Mouse (Mus musculus): ENCODE measurements around the gene Mtch1. TPM values are rescaled to one million over a fixed set of nuclear protein-coding genes. Genes with fewer than 3 reads are reported as not detected.

The Mtch1 gene
- polyA plus RNA-seq, 1 experiment from 2014 or later: 533 TPM

- no peak overlapping the region for H3K4me3 ChIP-seq (replicated peaks; ENCODE audit: low read depth, low read length)
Measured at GRCm38 (mm10) chr17:29388978-29389377, 41.2 kb upstream of the Mtch1 start.

DNA sequence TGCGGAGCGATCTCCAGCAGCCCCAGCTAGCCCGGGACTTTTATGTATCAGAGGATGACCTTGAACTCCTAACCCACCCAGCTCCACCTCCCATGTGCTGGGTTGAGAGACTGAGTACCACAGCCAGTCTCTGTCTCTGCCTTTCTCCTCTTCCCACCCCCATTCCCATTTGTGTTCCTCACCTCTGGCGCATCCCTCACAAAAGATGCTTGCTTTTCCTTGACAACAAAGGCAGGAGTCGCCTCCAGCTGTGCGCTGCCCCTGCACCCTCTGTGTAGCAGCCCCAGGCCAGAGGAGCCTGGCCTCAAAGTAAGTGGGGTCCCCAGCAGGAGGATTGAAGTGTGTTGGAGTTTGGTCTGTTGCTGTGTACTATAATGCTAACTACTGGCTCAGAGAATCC lies 38.0 kb upstream of the Mtch1 start:
- Histone ChIP-seq H3K27ac (replicated peaks; ENCODE audit: low read depth, low read length) (no peak overlapping the region), H3K9me3 (ENCODE audit: control insufficient read depth, low read length) (no peaks in the 10 kb centered on the region), H3K27me3 (ENCODE audit: control insufficient read depth, insufficient read depth, low read length) (no peaks in the 10 kb centered on the region), H3K4me1 (ENCODE audit: control insufficient read depth, insufficient read depth, low read length) (no peaks in the 10 kb centered on the region), H3K4me2 (ENCODE audit: low read length) (no peak overlapping the region), H3K9ac (replicated peaks; ENCODE audit: low read length) (no peak overlapping the region), H3K36me3 (ENCODE audit: control insufficient read depth, insufficient read depth, low read length) (no peaks in the 10 kb centered on the region), H3K4me3 (replicated peaks; ENCODE audit: low read depth, low read length) (no peak overlapping the region)
- 28% methylated on average over 6 of the region's 6 CpGs for WGBS
- no peak for ATAC-seq (ENCODE audit: low FRiP score, low TSS enrichment)
- no peak for DNase-seq

More at GRCm38 (mm10) chr17:29388978-29389377, 41.2 kb upstream of the Mtch1 start:
- Histone ChIP-seq H3K9ac (replicated peaks; ENCODE audit: low read length) (no peak overlapping the region), H3K4me1 (ENCODE audit: control insufficient read depth, insufficient read depth, low read length) (no peaks in the 10 kb centered on the region), H3K4me2 (ENCODE audit: low read length) (no peak overlapping the region), H3K9me3 (ENCODE audit: control insufficient read depth, low read length) (no peaks in the 10 kb centered on the region), H3K36me3 (ENCODE audit: control insufficient read depth, insufficient read depth, low read length) (no peaks in the 10 kb centered on the region), H3K27me3 (ENCODE audit: control insufficient read depth, insufficient read depth, low read length) (no peaks in the 10 kb centered on the region), H3K27ac (replicated peaks; ENCODE audit: low read depth, low read length) (no peak overlapping the region)
- DNase-seq: no peak
- 85% methylated on average over 11 of the region's 11 CpGs for WGBS
- ATAC-seq (ENCODE audit: low FRiP score, low TSS enrichment): no peak

GRCm38 (mm10) chr17:29384850-29385438 lies 37.2 kb upstream of the Mtch1 start:
- H3K27me3 ChIP-seq (ENCODE audit: control insufficient read depth, insufficient read depth, low read length): no peaks in the 10 kb centered on the region
- no peak overlapping the region for H3K4me3 ChIP-seq (replicated peaks; ENCODE audit: low read depth, low read length)
- H3K9me3 ChIP-seq (ENCODE audit: control insufficient read depth, low read length): no peaks in the 10 kb centered on the region
- DNase-seq: no peak
- ATAC-seq (ENCODE audit: low FRiP score, low TSS enrichment): no peak
- no peak overlapping the region for H3K4me2 ChIP-seq (ENCODE audit: low read length)
- H3K27ac ChIP-seq (replicated peaks; ENCODE audit: low read depth, low read length): no peak overlapping the region
- 65% methylated on average over 5 of the region's 5 CpGs for WGBS
- H3K4me1 ChIP-seq (ENCODE audit: control insufficient read depth, insufficient read depth, low read length): no peaks in the 10 kb centered on the region
- no peaks in the 10 kb centered on the region for H3K36me3 ChIP-seq (ENCODE audit: control insufficient read depth, insufficient read depth, low read length)
- H3K9ac ChIP-seq (replicated peaks; ENCODE audit: low read length): no peak overlapping the region

- no peak for ATAC-seq (ENCODE audit: low FRiP score, low TSS enrichment)
- 84% methylated on average over 9 of the region's 9 CpGs for WGBS
- DNase-seq: no peak
Measured at GRCm38 (mm10) chr17:29383923-29384322, 36.2 kb upstream of the Mtch1 start.

DNA sequence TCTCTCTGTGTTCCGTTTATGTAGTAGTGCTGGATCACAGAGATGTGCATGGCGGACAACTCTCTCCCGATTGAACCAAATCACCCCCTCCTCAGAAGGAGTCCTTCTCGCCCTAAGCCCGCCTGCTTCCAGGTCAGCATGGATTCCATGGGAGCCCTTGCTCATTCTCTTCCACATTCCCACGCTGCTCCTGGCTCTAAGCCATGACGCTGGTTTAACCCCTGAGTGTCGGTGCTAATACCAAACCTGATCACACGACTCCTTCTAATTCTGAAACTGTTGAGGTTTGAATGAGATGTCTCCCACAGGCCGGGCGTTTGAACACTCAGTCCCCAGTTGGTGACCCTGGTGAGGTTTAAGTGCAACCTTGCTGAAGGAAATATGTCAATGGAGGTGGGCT lies 34.7 kb upstream of the Mtch1 start:
- no peak for ATAC-seq (ENCODE audit: low FRiP score, low TSS enrichment)
- no peaks in the 10 kb centered on the region for H3K9me3 ChIP-seq (ENCODE audit: control insufficient read depth, low read length)
- H3K9ac ChIP-seq (replicated peaks; ENCODE audit: low read length): no peak overlapping the region
- no peak overlapping the region for H3K4me2 ChIP-seq (ENCODE audit: low read length)
- 55% methylated on average over 11 of the region's 11 CpGs for WGBS
- peak; percentile 44 for DNase-seq
- H3K4me3 ChIP-seq (replicated peaks; ENCODE audit: low read depth, low read length): no peak overlapping the region
- no peak overlapping the region for H3K27ac ChIP-seq (replicated peaks; ENCODE audit: low read depth, low read length)
- H3K4me1 ChIP-seq (ENCODE audit: control insufficient read depth, insufficient read depth, low read length): no peaks in the 10 kb centered on the region
- no peaks in the 10 kb centered on the region for H3K27me3 ChIP-seq (ENCODE audit: control insufficient read depth, insufficient read depth, low read length)
- H3K36me3 ChIP-seq (ENCODE audit: control insufficient read depth, insufficient read depth, low read length): no peaks in the 10 kb centered on the region

More at GRCm38 (mm10) chr17:29383923-29384322, 36.2 kb upstream of the Mtch1 start:
- Histone ChIP-seq H3K9ac (replicated peaks; ENCODE audit: low read length) (no peak overlapping the region), H3K9me3 (ENCODE audit: control insufficient read depth, low read length) (no peaks in the 10 kb centered on the region), H3K4me3 (replicated peaks; ENCODE audit: low read depth, low read length) (no peak overlapping the region), H3K4me2 (ENCODE audit: low read length) (no peak overlapping the region), H3K27ac (replicated peaks; ENCODE audit: low read depth, low read length) (no peak overlapping the region), H3K27me3 (ENCODE audit: control insufficient read depth, insufficient read depth, low read length) (no peaks in the 10 kb centered on the region), H3K36me3 (ENCODE audit: control insufficient read depth, insufficient read depth, low read length) (no peaks in the 10 kb centered on the region), H3K4me1 (ENCODE audit: control insufficient read depth, insufficient read depth, low read length) (no peaks in the 10 kb centered on the region)

DNA sequence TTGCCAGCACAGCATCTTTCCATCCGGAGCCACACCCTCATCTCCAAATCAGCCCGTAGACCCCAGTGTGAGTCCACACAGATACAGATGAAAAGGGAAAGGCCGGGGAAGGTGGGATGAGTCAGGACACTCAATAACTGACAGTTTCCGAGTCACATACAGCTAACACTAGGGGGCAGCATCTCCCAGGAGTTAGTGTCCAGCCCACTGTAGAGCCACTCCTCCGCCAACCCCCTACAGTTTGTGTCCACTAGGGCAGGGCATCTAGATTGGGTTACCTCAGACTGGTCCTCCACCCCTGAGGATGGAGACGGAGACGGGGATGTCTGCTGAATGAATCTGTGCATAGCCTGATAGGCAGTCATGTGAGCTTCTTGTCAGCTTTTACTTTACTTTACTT lies 33.7 kb upstream of the Mtch1 start:
- Histone ChIP-seq H3K9ac (replicated peaks; ENCODE audit: low read length) (no peak overlapping the region), H3K27me3 (ENCODE audit: control insufficient read depth, insufficient read depth, low read length) (no peaks in the 10 kb centered on the region), H3K27ac (replicated peaks; ENCODE audit: low read depth, low read length) (no peak overlapping the region), H3K4me1 (ENCODE audit: control insufficient read depth, insufficient read depth, low read length) (no peaks in the 10 kb centered on the region), H3K4me3 (replicated peaks; ENCODE audit: low read depth, low read length) (no peak overlapping the region), H3K4me2 (ENCODE audit: low read length) (no peak overlapping the region), H3K36me3 (ENCODE audit: control insufficient read depth, insufficient read depth, low read length) (no peaks in the 10 kb centered on the region), H3K9me3 (ENCODE audit: control insufficient read depth, low read length) (no peaks in the 10 kb centered on the region)
- ATAC-seq (ENCODE audit: low FRiP score, low TSS enrichment): no peak
- 28% methylated on average over 7 of the region's 7 CpGs for WGBS
- peak; percentile 82 for DNase-seq

DNA sequence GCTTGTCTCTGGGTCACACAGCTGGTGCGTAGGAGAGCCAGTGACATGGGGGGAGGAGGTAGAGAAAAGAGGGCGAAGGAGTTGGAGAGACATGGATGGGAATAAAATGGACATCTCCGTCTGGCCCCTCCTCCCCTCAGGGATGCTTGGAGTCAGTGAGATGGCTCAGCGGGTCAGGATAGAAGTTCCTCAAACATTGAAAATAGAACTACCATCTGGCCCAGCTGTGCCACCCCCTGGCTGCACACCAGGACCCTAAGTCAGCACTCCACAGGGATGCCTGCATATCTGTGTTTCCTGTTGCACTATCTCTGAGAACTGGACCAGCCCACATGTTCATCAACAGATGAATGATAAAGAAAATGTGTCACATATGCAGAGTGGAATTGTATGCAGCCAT lies 32.5 kb upstream of the Mtch1 start:
- Histone ChIP-seq H3K36me3 (ENCODE audit: control insufficient read depth, insufficient read depth, low read length) (no peaks in the 10 kb centered on the region), H3K9me3 (ENCODE audit: control insufficient read depth, low read length) (no peaks in the 10 kb centered on the region), H3K9ac (replicated peaks; ENCODE audit: low read length) (no peak overlapping the region), H3K27me3 (ENCODE audit: control insufficient read depth, insufficient read depth, low read length) (no peaks in the 10 kb centered on the region), H3K4me1 (ENCODE audit: control insufficient read depth, insufficient read depth, low read length) (no peaks in the 10 kb centered on the region), H3K4me2 (ENCODE audit: low read length) (no peak overlapping the region), H3K27ac (replicated peaks; ENCODE audit: low read depth, low read length) (no peak overlapping the region), H3K4me3 (replicated peaks; ENCODE audit: low read depth, low read length) (no peak overlapping the region)
- DNase-seq (no peak), ATAC-seq (ENCODE audit: low FRiP score, low TSS enrichment) (no peak)
- WGBS: 78% methylated on average over 4 of the region's 4 CpGs

- no peak for ATAC-seq (ENCODE audit: low FRiP score, low TSS enrichment)
Measured at GRCm38 (mm10) chr17:29378056-29378455, 30.3 kb upstream of the Mtch1 start.

DNA sequence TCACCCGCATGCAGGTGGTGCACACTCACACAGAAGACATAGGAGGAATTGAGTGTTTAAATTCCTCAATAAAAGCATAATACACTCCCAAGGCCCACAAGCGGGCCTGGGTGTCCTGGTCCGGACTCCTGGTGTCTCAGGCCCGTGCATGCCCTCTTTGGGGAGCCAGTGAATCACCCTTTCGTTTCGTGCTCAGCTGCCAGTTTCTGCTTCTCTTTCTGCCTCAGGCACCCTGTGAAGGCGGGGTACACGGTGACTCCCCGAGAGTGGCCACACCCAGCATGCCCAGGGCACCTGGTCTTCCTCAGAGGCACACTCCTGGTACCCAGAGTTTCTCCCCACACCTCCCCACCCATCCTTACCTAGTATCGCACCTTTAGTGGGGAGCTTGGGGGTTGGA lies 28.1 kb upstream of the Mtch1 start:
- no peak for ATAC-seq (ENCODE audit: low FRiP score, low TSS enrichment)
- H3K9me3 ChIP-seq (ENCODE audit: control insufficient read depth, low read length): no peaks in the 10 kb centered on the region
- no peak overlapping the region for H3K9ac ChIP-seq (replicated peaks; ENCODE audit: low read length)
- DNase-seq: no peak
- no peak overlapping the region for H3K4me3 ChIP-seq (replicated peaks; ENCODE audit: low read depth, low read length)
- 88% methylated on average over 10 of the region's 10 CpGs for WGBS
- H3K4me1 ChIP-seq (ENCODE audit: control insufficient read depth, insufficient read depth, low read length): no peaks in the 10 kb centered on the region
- H3K4me2 ChIP-seq (ENCODE audit: low read length): no peak overlapping the region
- no peaks in the 10 kb centered on the region for H3K36me3 ChIP-seq (ENCODE audit: control insufficient read depth, insufficient read depth, low read length)
- H3K27me3 ChIP-seq (ENCODE audit: control insufficient read depth, insufficient read depth, low read length): no peaks in the 10 kb centered on the region
- no peak overlapping the region for H3K27ac ChIP-seq (replicated peaks; ENCODE audit: low read depth, low read length)

More at GRCm38 (mm10) chr17:29378056-29378455, 30.3 kb upstream of the Mtch1 start:
- H3K4me3 ChIP-seq (replicated peaks; ENCODE audit: low read depth, low read length): no peak overlapping the region
- H3K27ac ChIP-seq (replicated peaks; ENCODE audit: low read depth, low read length): no peak overlapping the region
- no peak overlapping the region for H3K4me2 ChIP-seq (ENCODE audit: low read length)
- DNase-seq: no peak
- H3K4me1 ChIP-seq (ENCODE audit: control insufficient read depth, insufficient read depth, low read length): no peaks in the 10 kb centered on the region
- H3K36me3 ChIP-seq (ENCODE audit: control insufficient read depth, insufficient read depth, low read length): no peaks in the 10 kb centered on the region
- no peak overlapping the region for H3K9ac ChIP-seq (replicated peaks; ENCODE audit: low read length)
- no peaks in the 10 kb centered on the region for H3K9me3 ChIP-seq (ENCODE audit: control insufficient read depth, low read length)
- 75% methylated on average over 8 of the region's 8 CpGs for WGBS
- H3K27me3 ChIP-seq (ENCODE audit: control insufficient read depth, insufficient read depth, low read length): no peaks in the 10 kb centered on the region

Data from midbrain, embryonic 14.5 days (tissue).